Mouse (Mus musculus): ENCODE data around the gene Htr5a. TPM values are rescaled to one million over a fixed set of nuclear protein-coding genes. Genes with fewer than 3 reads are reported as not detected.

Htr5a gene
- polyA plus RNA-seq, 1 experiment from 2014 or later, result not detected

- Histone ChIP-seq H3K4me2 (replicated peaks) (no peak overlapping the region), H3K27ac (no peak overlapping the region), H3K9me3 (no peaks in the 10 kb centered on the region), H3K4me3 (no peak overlapping the region), H3K4me1 (no peaks in the 10 kb centered on the region), H3K36me3 (no peaks in the 10 kb centered on the region), H3K27me3 (no peaks in the 10 kb centered on the region), H3K9ac (no peak overlapping the region)
- WGBS, result 62% methylated on average over 1 of the region's 1 CpGs
- no peak for ATAC-seq (ENCODE audit: low FRiP score, low read depth)
These were observed 12.3 kb downstream of the Htr5a start for GRCm38 (mm10) chr5:27854290-27854689.

- 85% methylated on average over 2 of the region's 2 CpGs for WGBS
- H3K9ac ChIP-seq, result no peak overlapping the region
- ATAC-seq (ENCODE audit: low FRiP score, low read depth), result no peak
These were observed 13.8 kb downstream of the Htr5a start for GRCm38 (mm10) chr5:27855726-27856125.

GRCm38 (mm10) chr5:27873240-27874082 is 31.5 kb downstream of the Htr5a start:
- Histone ChIP-seq H3K27me3 (no peaks in the 10 kb centered on the region), H3K9ac (no peak overlapping the region), H3K4me3 (no peak overlapping the region), H3K4me2 (replicated peaks) (no peak overlapping the region), H3K27ac (no peak overlapping the region), H3K9me3 (no peaks in the 10 kb centered on the region), H3K4me1 (no peaks in the 10 kb centered on the region), H3K36me3 (no peaks in the 10 kb centered on the region)
- 66% methylated on average over 8 of the region's 8 CpGs for WGBS
- ATAC-seq (ENCODE audit: low FRiP score, low read depth), result no peak

More at GRCm38 (mm10) chr5:27855726-27856125, 13.8 kb downstream of the Htr5a start:
- H3K27me3 ChIP-seq, result no peaks in the 10 kb centered on the region
- H3K27ac ChIP-seq, result no peak overlapping the region
- no peak overlapping the region for H3K4me3 ChIP-seq
- H3K9me3 ChIP-seq, result no peaks in the 10 kb centered on the region
- no peaks in the 10 kb centered on the region for H3K4me1 ChIP-seq
- H3K4me2 ChIP-seq (replicated peaks), result no peak overlapping the region
- no peaks in the 10 kb centered on the region for H3K36me3 ChIP-seq

DNA sequence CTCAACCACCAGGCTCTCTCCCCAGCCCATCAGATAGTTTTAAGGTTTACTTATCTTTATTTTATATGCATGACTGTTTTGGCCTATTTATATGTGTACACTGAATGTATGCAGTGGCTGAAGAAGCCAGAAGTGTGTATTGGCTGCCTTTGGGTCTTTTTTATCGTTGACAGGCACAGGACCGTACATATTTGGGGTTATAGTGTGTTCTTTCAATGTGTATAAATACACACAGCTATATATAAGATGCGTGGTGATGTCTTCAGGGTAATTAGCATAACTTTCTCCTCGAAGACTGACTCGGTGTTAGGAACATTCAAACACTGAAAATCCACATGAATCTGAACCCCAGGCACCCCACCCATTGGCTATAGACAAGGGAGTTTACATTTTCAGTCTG is 32.3 kb downstream of the Htr5a start:
- Histone ChIP-seq H3K27me3 (no peaks in the 10 kb centered on the region), H3K27ac (no peak overlapping the region), H3K4me1 (no peaks in the 10 kb centered on the region), H3K36me3 (no peaks in the 10 kb centered on the region), H3K4me3 (no peak overlapping the region), H3K9me3 (no peaks in the 10 kb centered on the region), H3K4me2 (replicated peaks) (no peak overlapping the region), H3K9ac (no peak overlapping the region)
- no peak for ATAC-seq (ENCODE audit: low FRiP score, low read depth)
- WGBS, result 88% methylated on average over 5 of the region's 5 CpGs

DNA sequence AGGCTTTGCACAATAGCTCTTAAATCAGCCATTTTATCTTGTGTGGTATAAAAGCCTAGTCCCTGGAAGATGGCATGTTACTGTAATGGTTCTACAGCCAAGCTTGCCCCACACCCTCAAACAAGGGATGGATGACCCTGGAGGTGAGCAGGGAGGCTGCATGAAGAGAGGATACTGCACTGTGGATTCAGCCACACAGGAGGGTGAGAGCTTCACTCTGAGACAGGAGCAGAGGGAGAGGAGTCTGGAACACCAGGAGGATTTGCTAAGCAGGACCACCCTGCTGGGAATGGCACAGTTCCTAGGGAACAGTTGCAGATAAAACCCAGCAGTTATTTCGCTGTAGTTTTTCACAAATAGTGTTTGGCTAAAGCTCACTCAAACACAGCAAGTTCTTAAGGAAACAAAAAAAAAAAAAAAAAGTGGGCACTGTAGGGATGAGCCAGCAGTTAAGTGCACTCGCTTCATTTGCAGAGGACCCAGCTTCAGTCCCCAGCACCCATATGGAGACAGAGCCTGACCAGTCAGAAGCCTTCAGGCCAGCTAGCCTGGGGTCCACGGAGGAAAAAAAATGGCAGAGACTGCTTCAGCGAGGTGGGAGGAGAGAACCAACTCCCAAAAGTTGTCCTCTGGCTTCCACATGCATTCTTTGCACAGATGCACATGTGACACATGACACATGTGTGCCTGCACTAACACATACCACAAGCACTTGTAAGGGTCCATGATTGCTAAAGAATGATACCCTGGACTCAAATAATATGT is 33.6 kb downstream of the Htr5a start:
- WGBS, result 72% methylated on average over 4 of the region's 4 CpGs
- H3K4me3 ChIP-seq, result no peak overlapping the region
- no peaks in the 10 kb centered on the region for H3K4me1 ChIP-seq
- H3K36me3 ChIP-seq, result no peaks in the 10 kb centered on the region
- no peak for ATAC-seq (ENCODE audit: low FRiP score, low read depth)
- H3K9me3 ChIP-seq, result no peaks in the 10 kb centered on the region
- no peaks in the 10 kb centered on the region for H3K27me3 ChIP-seq
- no peak overlapping the region for H3K4me2 ChIP-seq (replicated peaks)
- no peak overlapping the region for H3K9ac ChIP-seq
- H3K27ac ChIP-seq, result no peak overlapping the region

- Histone ChIP-seq H3K36me3 (no peaks in the 10 kb centered on the region), H3K4me1 (no peaks in the 10 kb centered on the region), H3K27ac (no peak overlapping the region), H3K27me3 (no peaks in the 10 kb centered on the region), H3K4me3 (no peak overlapping the region), H3K9ac (no peak overlapping the region), H3K4me2 (replicated peaks) (no peak overlapping the region), H3K9me3 (no peaks in the 10 kb centered on the region)
- 89% methylated on average over 5 of the region's 5 CpGs for WGBS
- ATAC-seq (ENCODE audit: low FRiP score, low read depth), result no peak
These were observed 36.4 kb downstream of the Htr5a start for GRCm38 (mm10) chr5:27878356-27878755.

DNA sequence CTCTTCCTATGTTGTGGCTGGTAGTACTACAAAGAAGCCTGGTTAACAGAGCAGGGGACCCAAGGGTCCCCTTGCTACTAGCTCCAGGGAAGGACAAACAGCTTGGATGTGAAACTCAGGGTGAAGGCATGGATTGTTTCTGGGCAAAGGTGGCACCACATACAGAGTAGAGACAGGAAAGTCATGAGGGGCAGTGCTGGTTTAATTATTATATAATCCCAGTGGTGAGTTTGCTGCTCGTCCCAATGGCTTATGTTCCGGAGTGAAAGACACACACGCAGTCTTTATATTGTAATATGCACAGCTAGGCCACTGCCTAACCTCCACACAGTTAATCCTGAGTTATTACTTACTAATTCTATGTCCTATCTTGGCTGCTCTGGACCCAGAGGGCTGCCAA is 37.8 kb downstream of the Htr5a start:
- no peaks in the 10 kb centered on the region for H3K4me1 ChIP-seq
- WGBS, result 93% methylated on average over 3 of the region's 3 CpGs
- no peak overlapping the region for H3K4me3 ChIP-seq
- H3K4me2 ChIP-seq (replicated peaks), result no peak overlapping the region
- no peak overlapping the region for H3K27ac ChIP-seq
- no peak for ATAC-seq (ENCODE audit: low FRiP score, low read depth)
- H3K27me3 ChIP-seq, result no peaks in the 10 kb centered on the region
- no peaks in the 10 kb centered on the region for H3K9me3 ChIP-seq
- H3K9ac ChIP-seq, result no peak overlapping the region
- H3K36me3 ChIP-seq, result no peaks in the 10 kb centered on the region

DNA sequence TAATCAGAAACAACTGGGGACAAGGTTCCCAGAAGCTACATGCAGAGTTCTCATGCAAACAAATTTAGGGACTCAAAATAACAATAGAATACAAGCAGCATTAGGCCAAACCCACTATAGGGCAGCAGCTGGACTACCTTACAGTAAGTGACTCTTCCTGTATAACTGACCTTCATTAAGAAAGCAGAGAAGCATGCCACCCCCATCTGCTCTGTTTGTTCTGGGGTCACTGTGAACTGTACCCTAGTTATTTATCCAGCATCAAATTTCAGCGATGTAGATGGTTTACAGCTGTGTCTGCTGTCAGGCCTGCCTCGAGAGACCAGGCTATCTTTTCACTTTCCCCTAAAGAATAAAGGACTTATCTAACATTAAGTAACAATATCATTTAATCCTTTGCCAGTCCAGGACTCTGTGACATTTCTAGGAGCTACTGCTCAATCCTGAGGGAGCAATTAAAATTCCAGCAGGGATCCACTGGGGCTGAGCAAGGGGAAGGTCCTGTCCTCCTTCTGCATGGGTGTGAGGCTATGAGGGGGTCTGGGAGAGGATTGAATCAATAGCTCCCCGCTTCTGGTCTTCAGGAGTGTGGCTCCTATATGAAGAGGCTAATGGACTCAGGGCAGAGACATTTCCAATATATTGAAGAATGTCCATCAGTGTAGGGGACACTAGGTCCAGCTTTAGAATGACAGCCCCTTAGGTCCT is 38.5 kb downstream of the Htr5a start:
- Histone ChIP-seq H3K27me3 (no peaks in the 10 kb centered on the region), H3K4me3 (no peak overlapping the region), H3K27ac (no peak overlapping the region), H3K4me2 (replicated peaks) (no peak overlapping the region), H3K36me3 (no peaks in the 10 kb centered on the region), H3K9me3 (no peaks in the 10 kb centered on the region), H3K9ac (no peak overlapping the region), H3K4me1 (no peaks in the 10 kb centered on the region)
- 42% methylated on average over 3 of the region's 3 CpGs for WGBS
- ATAC-seq (ENCODE audit: low FRiP score, low read depth), result no peak

DNA sequence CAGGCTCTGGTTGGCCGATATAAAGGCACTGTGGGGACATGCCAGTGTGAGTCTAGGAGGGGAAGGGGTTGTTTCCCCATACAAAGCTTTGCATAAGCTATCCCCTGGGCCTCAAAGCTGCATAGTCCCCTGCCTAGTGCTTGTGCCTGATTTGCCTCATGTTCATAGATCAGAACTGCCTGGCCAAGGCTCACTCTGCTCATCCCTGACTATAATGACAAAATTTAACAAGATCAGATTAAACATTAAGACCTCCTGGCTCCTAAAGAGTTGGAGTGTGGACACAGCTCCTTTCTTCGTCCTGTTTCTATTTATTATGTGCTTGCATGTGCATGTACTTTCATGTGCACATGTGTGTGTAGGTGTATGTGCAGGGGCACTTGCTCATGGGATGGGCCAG is 39.3 kb downstream of the Htr5a start:
- no peak for ATAC-seq (ENCODE audit: low FRiP score, low read depth)
- H3K4me1 ChIP-seq, result no peaks in the 10 kb centered on the region
- H3K27me3 ChIP-seq, result no peaks in the 10 kb centered on the region
- H3K36me3 ChIP-seq, result no peaks in the 10 kb centered on the region
- no peak overlapping the region for H3K9ac ChIP-seq
- H3K27ac ChIP-seq, result no peak overlapping the region
- no peaks in the 10 kb centered on the region for H3K9me3 ChIP-seq
- 74% methylated on average over 2 of the region's 2 CpGs for WGBS
- H3K4me2 ChIP-seq (replicated peaks), result no peak overlapping the region
- no peak overlapping the region for H3K4me3 ChIP-seq

GRCm38 (mm10) chr5:27888080-27888479 is 46.1 kb downstream of the Htr5a start:
- Histone ChIP-seq H3K4me2 (replicated peaks) (no peak overlapping the region), H3K9ac (no peak overlapping the region), H3K4me1 (no peaks in the 10 kb centered on the region), H3K27me3 (no peaks in the 10 kb centered on the region), H3K27ac (no peak overlapping the region), H3K4me3 (no peak overlapping the region), H3K9me3 (peaks cover 4% of the 10 kb centered on the region; the same call in 1 of the 2 replicates), H3K36me3 (no peaks in the 10 kb centered on the region)
- ATAC-seq (ENCODE audit: low FRiP score, low read depth), result no peak
- WGBS, result 91% methylated on average over 3 of the region's 3 CpGs

DNA sequence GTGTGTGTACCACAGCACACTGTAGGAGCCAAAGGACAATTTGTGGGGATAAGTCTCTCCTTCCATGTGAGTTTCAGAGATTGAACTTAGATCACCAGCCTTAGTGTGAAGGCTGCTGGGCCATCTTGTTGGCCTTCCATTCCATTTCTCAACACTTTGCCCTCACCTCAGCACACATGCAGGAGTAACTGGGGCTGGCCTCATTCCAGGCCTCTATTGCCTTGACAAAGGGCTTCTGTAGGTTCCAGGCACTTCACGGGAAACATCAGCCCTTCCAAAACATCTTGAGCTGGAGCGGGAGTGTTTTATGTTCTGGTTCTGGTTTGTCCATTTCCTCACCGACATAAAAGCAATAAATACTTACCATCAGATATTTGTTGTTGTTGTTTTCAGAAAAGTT is 54.0 kb downstream of the Htr5a start:
- H3K36me3 ChIP-seq, result no peaks in the 10 kb centered on the region
- H3K9ac ChIP-seq, result no peak overlapping the region
- no peak overlapping the region for H3K4me3 ChIP-seq
- H3K4me1 ChIP-seq, result no peaks in the 10 kb centered on the region
- WGBS, result 75% methylated on average over 3 of the region's 3 CpGs
- no peaks in the 10 kb centered on the region for H3K9me3 ChIP-seq
- no peak overlapping the region for H3K4me2 ChIP-seq (replicated peaks)
- no peaks in the 10 kb centered on the region for H3K27me3 ChIP-seq
- no peak for ATAC-seq (ENCODE audit: low FRiP score, low read depth)
- H3K27ac ChIP-seq, result no peak overlapping the region

DNA sequence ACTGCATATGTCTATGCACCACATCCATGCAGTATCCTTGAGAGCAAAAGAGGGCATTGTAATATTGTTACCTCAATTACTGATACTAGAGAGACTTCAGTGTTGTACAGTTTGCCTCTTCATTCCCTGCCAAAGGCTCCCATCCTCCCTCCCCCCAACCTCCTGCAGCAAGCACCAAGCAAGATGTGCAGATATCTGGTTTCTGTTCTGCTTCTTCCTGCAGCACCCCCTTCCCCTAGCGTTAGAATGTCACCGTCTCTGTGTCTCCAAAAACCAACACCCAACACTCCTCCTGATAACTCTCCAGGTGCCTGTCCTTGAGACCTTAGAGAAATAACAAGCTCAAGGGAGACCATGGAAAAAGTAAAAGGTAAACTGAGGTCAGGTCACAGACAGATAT is 57.8 kb downstream of the Htr5a start:
- no peak overlapping the region for H3K4me3 ChIP-seq
- no peaks in the 10 kb centered on the region for H3K36me3 ChIP-seq
- 82% methylated on average over 2 of the region's 2 CpGs for WGBS
- H3K4me1 ChIP-seq, result no peaks in the 10 kb centered on the region
- H3K9ac ChIP-seq, result no peak overlapping the region
- H3K27me3 ChIP-seq, result no peaks in the 10 kb centered on the region
- H3K9me3 ChIP-seq, result no peaks in the 10 kb centered on the region
- no peak overlapping the region for H3K4me2 ChIP-seq (replicated peaks)
- ATAC-seq (ENCODE audit: low FRiP score, low read depth), result no peak
- H3K27ac ChIP-seq, result no peak overlapping the region

Measured in limb, embryonic 13.5 days (tissue).